Mouse (Mus musculus): ENCODE results near the gene Rasgrf2. TPM values are rescaled to one million over a fixed set of nuclear protein-coding genes. Genes with fewer than 3 reads are reported as not detected.

Gene Rasgrf2
- polyA plus RNA-seq, 1 experiment from 2014 or later, result 8.8 TPM

- Histone ChIP-seq H3K9me3 (no peaks in the 10 kb centered on the region), H3K27ac (no peak overlapping the region), H3K4me1 (no peaks in the 10 kb centered on the region), H3K27me3 (replicated peaks) (no peaks in the 10 kb centered on the region), H3K4me3 (no peak overlapping the region), H3K36me3 (replicated peaks) (no peaks in the 10 kb centered on the region), H3K4me2 (no peak overlapping the region), H3K9ac (no peak overlapping the region)
- no peak for ATAC-seq (replicated peaks)
- 76% methylated on average over 7 of the region's 7 CpGs for WGBS
These were observed 33.0 kb downstream of the Rasgrf2 start for GRCm38 (mm10) chr13:92098484-92098883.

DNA sequence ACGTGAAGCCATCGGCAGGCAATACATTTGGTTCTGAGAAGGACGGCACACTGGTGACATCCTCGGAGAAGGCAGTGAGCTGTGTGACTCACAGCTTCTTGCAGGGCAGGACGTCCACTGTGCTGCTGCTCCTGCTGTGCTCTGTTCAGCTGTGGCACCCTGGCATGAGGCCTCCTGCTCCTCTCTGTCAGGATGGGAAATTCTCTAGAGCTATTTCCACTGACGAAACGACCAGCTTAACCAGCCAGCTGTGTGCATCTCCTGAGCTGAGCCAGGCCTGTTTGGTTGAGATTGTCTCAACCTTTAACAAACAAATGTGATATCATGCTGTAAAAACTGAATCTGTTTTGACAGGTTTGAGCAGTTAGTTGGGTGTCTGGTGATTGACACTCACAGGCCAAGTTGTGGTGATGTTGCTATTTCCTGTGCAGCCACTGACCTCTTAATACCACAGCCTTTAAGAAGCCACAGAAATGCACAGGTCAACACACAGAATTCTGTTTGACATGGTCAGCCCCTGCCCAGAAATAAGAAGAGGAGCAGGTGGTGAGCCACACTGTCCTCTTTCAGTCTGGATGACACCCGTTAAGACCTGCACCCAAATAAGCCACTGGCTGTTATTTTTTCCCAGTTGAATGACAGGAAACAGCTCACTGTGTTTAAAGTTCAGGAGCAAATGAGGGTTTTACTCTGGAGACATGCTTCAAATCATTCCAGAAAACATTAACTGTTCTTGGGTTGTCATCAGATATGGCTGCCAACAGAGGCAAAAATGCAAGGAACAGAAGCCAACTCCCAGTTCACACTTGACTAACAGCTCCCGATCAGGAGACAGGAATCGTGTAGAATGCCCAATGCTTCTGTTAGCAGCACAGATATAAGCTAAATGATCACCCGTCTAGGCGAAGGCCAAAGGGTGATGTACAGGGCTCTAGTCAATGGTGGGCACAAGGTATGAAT lies 36.0 kb downstream of the Rasgrf2 start:
- no peak for ATAC-seq (replicated peaks)
- 78% methylated on average over 12 of the region's 12 CpGs for WGBS
- Histone ChIP-seq H3K36me3 (replicated peaks) (no peaks in the 10 kb centered on the region), H3K27ac (no peak overlapping the region), H3K4me1 (no peaks in the 10 kb centered on the region), H3K27me3 (replicated peaks) (no peaks in the 10 kb centered on the region), H3K4me3 (no peak overlapping the region), H3K9me3 (no peaks in the 10 kb centered on the region), H3K9ac (no peak overlapping the region), H3K4me2 (no peak overlapping the region)

DNA sequence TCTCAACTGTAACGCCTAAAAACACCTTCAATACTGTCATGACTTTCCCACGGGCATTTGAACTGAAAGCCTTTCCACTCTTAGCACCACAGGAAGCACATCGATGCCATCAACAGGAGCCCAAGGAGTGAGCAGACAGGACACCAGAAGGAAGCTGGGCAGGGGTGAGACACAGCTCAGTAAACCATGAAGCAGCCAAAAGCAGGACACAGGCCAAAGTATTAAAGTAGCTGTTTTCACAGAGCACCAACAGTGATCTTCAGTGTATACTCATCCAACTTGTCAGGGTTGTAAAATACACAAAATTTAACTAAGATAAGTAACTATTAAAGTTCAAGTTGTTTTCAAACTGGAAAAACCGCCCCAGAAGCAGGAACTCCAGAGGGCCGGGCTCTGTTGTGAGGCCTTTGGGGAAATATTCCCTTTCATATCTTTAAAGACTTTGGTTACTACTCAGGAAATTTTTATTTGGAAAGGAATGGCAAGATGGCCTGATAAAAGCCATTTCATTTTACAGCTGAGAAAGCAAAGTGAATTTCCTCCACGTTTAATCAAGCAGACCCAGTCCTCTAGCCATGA lies 37.7 kb downstream of the Rasgrf2 start:
- H3K27ac ChIP-seq, result no peak overlapping the region
- no peak for ATAC-seq (replicated peaks)
- WGBS, result 86% methylated on average over 6 of the region's 6 CpGs
- H3K9ac ChIP-seq, result no peak overlapping the region
- H3K4me3 ChIP-seq, result no peak overlapping the region
- H3K9me3 ChIP-seq, result no peaks in the 10 kb centered on the region
- H3K4me2 ChIP-seq, result no peak overlapping the region
- no peaks in the 10 kb centered on the region for H3K27me3 ChIP-seq (replicated peaks)
- no peaks in the 10 kb centered on the region for H3K4me1 ChIP-seq
- H3K36me3 ChIP-seq (replicated peaks), result no peaks in the 10 kb centered on the region

DNA sequence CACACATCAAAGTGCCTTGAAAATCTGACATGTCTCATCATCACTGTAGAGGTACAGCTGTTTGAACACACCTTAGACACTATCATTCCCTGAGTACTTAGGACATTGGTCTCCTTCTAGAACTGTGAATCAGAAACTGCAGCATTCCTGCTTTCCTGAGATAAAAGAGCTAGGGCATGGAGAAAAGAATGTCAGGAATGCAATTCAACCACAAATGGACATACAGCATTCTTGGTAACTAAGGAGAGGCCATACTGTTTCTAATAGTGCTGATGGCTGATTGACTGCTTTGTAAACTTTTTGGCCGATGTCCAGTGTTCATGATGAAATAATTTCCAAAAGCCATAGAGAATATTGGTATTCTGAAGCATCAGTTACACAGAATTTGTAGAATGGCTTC lies 58.3 kb downstream of the Rasgrf2 start:
- H3K9ac ChIP-seq, result no peak overlapping the region
- no peaks in the 10 kb centered on the region for H3K4me1 ChIP-seq
- WGBS, result 87% methylated on average over 1 of the region's 1 CpGs
- no peak overlapping the region for H3K27ac ChIP-seq
- H3K9me3 ChIP-seq, result no peaks in the 10 kb centered on the region
- no peaks in the 10 kb centered on the region for H3K36me3 ChIP-seq (replicated peaks)
- no peak for ATAC-seq (replicated peaks)
- H3K4me3 ChIP-seq, result no peak overlapping the region
- no peak overlapping the region for H3K4me2 ChIP-seq
- H3K27me3 ChIP-seq (replicated peaks), result no peaks in the 10 kb centered on the region

- Histone ChIP-seq H3K4me2 (no peak overlapping the region), H3K9me3 (no peaks in the 10 kb centered on the region), H3K4me1 (no peaks in the 10 kb centered on the region), H3K36me3 (replicated peaks) (no peaks in the 10 kb centered on the region), H3K27ac (no peak overlapping the region), H3K9ac (no peak overlapping the region), H3K4me3 (no peak overlapping the region), H3K27me3 (replicated peaks) (no peaks in the 10 kb centered on the region)
- ATAC-seq (replicated peaks), result no peak
These were observed 62.8 kb downstream of the Rasgrf2 start for GRCm38 (mm10) chr13:92068651-92069050.

- WGBS, result 83% methylated on average over 2 of the region's 2 CpGs
- Histone ChIP-seq H3K36me3 (replicated peaks) (no peaks in the 10 kb centered on the region), H3K27ac (no peak overlapping the region), H3K9ac (no peak overlapping the region), H3K4me1 (no peaks in the 10 kb centered on the region), H3K4me3 (no peak overlapping the region), H3K9me3 (no peaks in the 10 kb centered on the region), H3K4me2 (no peak overlapping the region), H3K27me3 (replicated peaks) (no peaks in the 10 kb centered on the region)
- no peak for ATAC-seq (replicated peaks)
These were observed 63.6 kb downstream of the Rasgrf2 start for GRCm38 (mm10) chr13:92067831-92068230.

- H3K9me3 ChIP-seq, result no peaks in the 10 kb centered on the region
- no peaks in the 10 kb centered on the region for H3K27me3 ChIP-seq (replicated peaks)
- no peak overlapping the region for H3K27ac ChIP-seq
These were observed 77.7 kb downstream of the Rasgrf2 start for GRCm38 (mm10) chr13:92053748-92054147.

GRCm38 (mm10) chr13:92053001-92053400 lies 78.5 kb downstream of the Rasgrf2 start:
- H3K4me3 ChIP-seq, result no peak overlapping the region
- H3K27me3 ChIP-seq (replicated peaks), result no peaks in the 10 kb centered on the region
- no peak for ATAC-seq (replicated peaks)
- WGBS, result 87% methylated on average over 3 of the region's 3 CpGs
- no peaks in the 10 kb centered on the region for H3K36me3 ChIP-seq (replicated peaks)
- H3K27ac ChIP-seq, result no peak overlapping the region
- no peaks in the 10 kb centered on the region for H3K9me3 ChIP-seq
- H3K9ac ChIP-seq, result no peak overlapping the region
- H3K4me2 ChIP-seq, result no peak overlapping the region
- H3K4me1 ChIP-seq, result no peaks in the 10 kb centered on the region

More at GRCm38 (mm10) chr13:92053748-92054147, 77.7 kb downstream of the Rasgrf2 start:
- H3K4me1 ChIP-seq, result no peaks in the 10 kb centered on the region
- 96% methylated on average over 12 of the region's 12 CpGs for WGBS
- H3K4me3 ChIP-seq, result no peak overlapping the region
- no peak for ATAC-seq (replicated peaks)
- no peak overlapping the region for H3K4me2 ChIP-seq
- H3K36me3 ChIP-seq (replicated peaks), result no peaks in the 10 kb centered on the region
- H3K9ac ChIP-seq, result no peak overlapping the region

DNA sequence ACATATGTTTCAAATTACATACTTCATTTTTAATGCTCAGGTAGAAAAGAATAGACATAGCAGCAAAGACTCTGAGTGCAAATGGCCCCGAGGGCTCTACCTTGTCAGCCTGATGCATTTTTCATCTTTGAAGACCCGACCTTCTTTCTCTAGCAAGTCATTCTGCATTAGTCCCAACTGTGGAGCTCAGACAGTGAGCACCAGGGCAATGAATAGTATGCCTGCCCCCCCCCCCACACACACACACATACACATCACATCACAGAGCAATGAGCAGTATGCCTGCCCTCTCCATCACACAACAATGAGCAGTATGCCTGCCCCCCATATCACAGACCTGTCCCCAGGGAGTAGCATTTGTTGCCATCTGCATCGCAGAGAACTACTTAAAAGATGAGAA lies 80.2 kb downstream of the Rasgrf2 start:
- H3K4me1 ChIP-seq, result no peaks in the 10 kb centered on the region
- H3K27me3 ChIP-seq (replicated peaks), result no peaks in the 10 kb centered on the region
- H3K4me2 ChIP-seq, result no peak overlapping the region
- no peak overlapping the region for H3K4me3 ChIP-seq
- ATAC-seq (replicated peaks), result no peak
- 75% methylated on average over 3 of the region's 3 CpGs for WGBS
- H3K27ac ChIP-seq, result no peak overlapping the region
- H3K9me3 ChIP-seq, result no peaks in the 10 kb centered on the region
- no peaks in the 10 kb centered on the region for H3K36me3 ChIP-seq (replicated peaks)
- H3K9ac ChIP-seq, result no peak overlapping the region

- H3K4me3 ChIP-seq, result no peak overlapping the region
- H3K27ac ChIP-seq, result no peak overlapping the region
- no peaks in the 10 kb centered on the region for H3K27me3 ChIP-seq (replicated peaks)
- no peaks in the 10 kb centered on the region for H3K9me3 ChIP-seq
- H3K36me3 ChIP-seq (replicated peaks), result no peaks in the 10 kb centered on the region
- 0 out of 2 replicates have a peak, but pooled peaks cover 7% of the 10 kb centered on the region for H3K4me1 ChIP-seq
- H3K9ac ChIP-seq, result no peak overlapping the region
- peak; percentile 89 for ATAC-seq (replicated peaks)
- 46% methylated on average over 8 of the region's 8 CpGs for WGBS
- no peak overlapping the region for H3K4me2 ChIP-seq
These were observed 89.6 kb downstream of the Rasgrf2 start for GRCm38 (mm10) chr13:92041584-92042563.

DNA sequence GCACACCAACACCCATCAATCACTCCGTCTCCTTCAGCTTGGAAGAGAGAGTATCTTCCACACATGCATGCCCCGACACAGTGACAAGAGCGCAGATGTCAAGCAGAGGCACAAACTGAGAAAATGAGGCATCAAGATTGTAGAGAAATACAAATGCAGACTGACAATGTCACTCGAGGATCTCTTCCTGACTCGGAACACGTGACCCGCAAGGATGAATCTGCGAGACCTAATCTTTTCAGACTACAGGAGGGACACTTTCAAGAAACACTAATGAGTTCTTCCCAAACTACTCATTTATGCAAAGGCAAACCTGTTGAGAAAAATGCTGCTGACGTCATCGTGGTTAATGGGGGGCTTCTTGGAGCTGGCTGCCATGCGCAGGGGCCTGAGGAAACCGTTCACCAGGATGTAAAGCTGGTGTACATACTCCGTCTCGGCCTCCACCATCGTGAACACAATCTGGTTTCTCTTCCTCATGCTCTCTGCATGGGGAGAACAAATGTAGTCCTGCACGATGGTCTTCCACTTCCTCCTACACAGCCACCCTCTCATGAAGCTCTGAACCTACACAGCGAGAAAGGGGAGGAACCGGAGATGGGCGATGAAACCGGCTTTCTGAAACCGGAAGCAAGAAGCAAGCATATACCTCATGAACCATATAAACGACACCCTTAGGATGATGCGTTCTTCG lies 100.9 kb downstream of the Rasgrf2 start:
- Histone ChIP-seq H3K27ac (no peak overlapping the region), H3K9ac (no peak overlapping the region), H3K27me3 (replicated peaks) (no peaks in the 10 kb centered on the region), H3K4me3 (no peak overlapping the region), H3K9me3 (no peaks in the 10 kb centered on the region), H3K4me2 (no peak overlapping the region), H3K36me3 (replicated peaks) (no peaks in the 10 kb centered on the region), H3K4me1 (no peaks in the 10 kb centered on the region)
- WGBS, result 94% methylated on average over 24 of the region's 24 CpGs
- no peak for ATAC-seq (replicated peaks)

Measured in midbrain, embryonic 15.5 days (tissue).